Mouse (Mus musculus) cortical plate, adult 2 months (tissue): ENCODE data around the gene Slc13a3.

Source experiments
- CTCF ChIP-seq: fragments of 200-500 bp; IDR thresholded peaks from 2 replicates; pipeline ENCODE4 v1.5.1; 2011; ENCODE audit warnings: mild to moderate bottlenecking, control low read depth, low read length; ENCODE audit not compliant: insufficient read depth; ENCODE audit errors: extremely low read depth
- POLR2A ChIP-seq: fragments of 200-500 bp; IDR thresholded peaks from 2 replicates; pipeline ENCODE4 v1.6.1; 2011; ENCODE audit warnings: mild to moderate bottlenecking, low read length, control low read depth; ENCODE audit not compliant: insufficient read depth; ENCODE audit errors: extremely low read depth

DNA sequence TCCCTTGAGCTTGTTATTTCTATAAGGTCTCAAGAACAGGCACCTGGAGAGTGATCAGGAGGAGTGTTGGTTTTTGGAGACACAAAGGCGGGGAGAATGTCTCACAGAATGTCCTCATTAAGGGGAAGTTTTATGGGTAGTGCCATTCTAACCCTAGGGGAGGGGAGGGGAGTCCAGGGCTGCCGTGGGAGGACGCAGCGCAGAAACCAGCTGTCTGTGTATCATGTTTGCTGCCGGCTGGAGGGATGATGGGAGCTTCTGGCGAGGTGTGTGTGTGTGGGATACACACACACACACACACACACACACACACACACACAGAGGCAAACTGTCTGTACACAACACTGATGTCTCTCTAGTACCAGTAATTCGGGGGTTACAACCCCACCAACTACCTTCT lies 39.4 kb upstream of the Slc13a3 start:
- TF ChIP-seq CTCF: no peak
- TF ChIP-seq POLR2A: no peak
